Mouse (Mus musculus): ENCODE data around the gene Lrch1. TPM values are rescaled to one million over a fixed set of nuclear protein-coding genes. Genes with fewer than 3 reads are reported as not detected.

Lrch1 gene
- total RNA-seq, 2 experiments from 2014 or later: 16.8 to 17.9 TPM

DNA sequence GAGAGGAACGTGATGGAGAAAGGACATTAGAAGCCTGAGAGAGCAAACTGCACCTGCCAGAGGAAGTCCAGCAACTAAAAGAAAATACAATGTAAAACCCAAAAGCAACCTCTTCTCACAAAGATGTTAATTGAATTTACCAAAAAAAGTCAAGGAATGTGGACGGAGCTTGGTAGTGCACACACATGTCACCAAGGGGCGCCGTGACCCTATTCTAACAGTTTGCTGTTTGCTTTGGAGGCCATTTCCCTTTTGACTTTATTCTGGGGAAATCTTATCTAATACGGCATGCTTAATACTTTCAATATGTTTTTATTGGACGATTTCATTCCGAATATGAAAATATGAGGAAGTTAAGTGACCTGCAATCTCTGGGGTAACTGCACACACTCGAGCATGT, 158.9 kb downstream of the Lrch1 start:
- intact Hi-C loops (cut with DNase I): no loop called here
- DNase-seq (ENCODE audit: low spot score): no peak

- intact Hi-C loops (cut with DNase I): no loop called here
- no peak for DNase-seq (ENCODE audit: low spot score)
These were observed 160.0 kb downstream of the Lrch1 start for GRCm38 (mm10) chr14:74787717-74788116.

GRCm38 (mm10) chr14:74784243-74784934, 163.3 kb downstream of the Lrch1 start:
- no peak for DNase-seq (ENCODE audit: low spot score)
- intact Hi-C loops (cut with DNase I): no loop called here

DNA sequence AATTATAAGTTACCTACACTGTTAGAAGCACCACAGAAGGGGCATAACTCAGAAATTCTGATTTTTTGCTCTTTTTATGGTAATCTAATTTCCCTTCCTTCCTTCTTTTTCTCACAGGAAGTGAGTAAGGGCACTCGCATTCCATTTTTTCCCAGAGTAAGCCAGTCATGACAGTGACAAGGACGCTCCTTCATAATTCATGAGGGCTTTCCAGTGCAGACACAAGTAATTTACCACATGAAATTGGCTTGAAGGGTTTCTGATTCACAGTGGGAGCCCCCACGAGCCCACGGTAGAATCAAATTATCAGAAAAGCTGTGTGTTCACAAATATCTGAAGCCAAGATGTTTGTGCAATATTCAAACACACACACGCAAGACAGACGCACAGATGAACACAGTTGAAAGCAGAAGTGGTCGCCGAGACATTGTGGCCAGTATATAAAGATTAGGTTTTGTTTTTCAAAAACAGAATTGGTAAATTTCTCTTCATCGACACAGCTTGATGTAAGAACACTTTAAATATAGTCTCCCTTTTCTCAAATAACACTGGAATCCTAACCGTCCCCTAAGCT, 173.5 kb downstream of the Lrch1 start:
- DNase-seq (ENCODE audit: low spot score): no peak
- intact Hi-C loops (cut with DNase I): no loop called here

- intact Hi-C loops (cut with DNase I): no loop called here
These were observed 179.8 kb downstream of the Lrch1 start for GRCm38 (mm10) chr14:74767892-74768291.

DNA sequence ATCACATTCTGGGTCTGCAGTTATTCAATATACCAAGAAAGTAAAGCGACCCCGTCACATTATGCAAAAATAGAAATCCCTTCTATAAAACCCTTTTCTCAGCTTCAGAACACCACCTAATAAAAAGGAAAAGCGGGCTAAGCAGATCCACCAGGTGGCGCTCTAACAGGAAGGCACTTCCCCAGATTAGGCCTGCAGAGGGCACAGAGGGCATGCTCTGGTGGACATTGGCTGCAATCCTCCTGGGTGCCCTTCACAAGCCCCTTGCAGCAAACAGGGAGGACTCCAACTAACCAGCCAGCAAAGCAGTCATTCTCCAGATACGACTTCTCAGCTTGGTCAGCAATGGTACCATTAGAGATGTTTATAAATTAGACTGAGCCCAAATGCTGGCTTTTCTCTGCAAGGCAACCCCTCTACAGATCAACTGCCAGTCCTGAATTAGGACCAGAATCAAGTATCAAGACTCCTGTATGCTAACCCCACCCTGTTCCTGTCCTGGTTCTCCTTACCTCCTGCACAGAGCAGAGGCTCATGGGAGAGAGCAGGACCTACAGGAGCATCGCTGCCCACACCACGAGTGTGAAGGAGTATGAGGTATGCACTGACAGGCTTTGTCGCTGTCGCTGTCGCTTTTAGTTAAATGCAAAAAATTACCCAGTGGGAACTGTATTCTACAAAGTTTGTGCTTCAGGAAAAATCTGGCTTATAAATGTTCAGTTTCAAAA, 183.3 kb downstream of the Lrch1 start:
- DNase-seq (ENCODE audit: low spot score): peak; percentile 16
- intact Hi-C loops (cut with DNase I): loop anchor here (1.0 kb wide), 2 partner anchors 185 to 226 kb away; no protein-coding TSS in a partner anchor

More at GRCm38 (mm10) chr14:74767892-74768291, 179.8 kb downstream of the Lrch1 start:
- DNase-seq (ENCODE audit: low spot score): no peak

- no peak for DNase-seq (ENCODE audit: low spot score)
- intact Hi-C loops (cut with DNase I): no loop called here
These were observed 210.8 kb downstream of the Lrch1 start for GRCm38 (mm10) chr14:74736850-74737249.

DNA sequence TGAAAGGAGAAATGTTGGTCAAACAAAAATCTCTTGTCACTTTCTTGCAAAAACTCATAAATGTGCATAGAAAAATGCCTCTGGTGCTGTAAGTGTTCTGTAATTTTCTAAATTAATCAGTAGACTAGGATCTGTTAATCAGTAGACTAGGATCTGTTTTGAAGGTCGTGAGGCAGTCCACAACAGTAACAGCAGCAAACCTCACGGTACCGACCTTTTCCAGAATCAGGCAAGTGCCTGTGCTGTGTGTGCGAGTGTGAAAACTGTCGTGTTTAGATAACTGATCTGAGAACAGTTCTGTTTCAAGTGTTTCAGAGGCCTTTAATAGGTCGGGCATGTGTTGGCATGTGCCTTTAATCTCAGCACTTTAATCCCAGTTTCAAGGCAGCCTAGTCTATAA, 212.2 kb downstream of the Lrch1 start:
- intact Hi-C loops (cut with DNase I): no loop called here
- no peak for DNase-seq (ENCODE audit: low spot score)

- intact Hi-C loops (cut with DNase I): no loop called here
- DNase-seq (ENCODE audit: low spot score): no peak
These were observed 214.3 kb downstream of the Lrch1 start for GRCm38 (mm10) chr14:74733397-74733796.

GRCm38 (mm10) chr14:74732079-74732783, 215.4 kb downstream of the Lrch1 start, which contains the start of gene Esd:
Esd (plus strand) TSS chr14:74732297.
- intact Hi-C loops (cut with DNase I): no loop called here
- DNase-seq (ENCODE audit: low spot score): peak; percentile 89

DNA sequence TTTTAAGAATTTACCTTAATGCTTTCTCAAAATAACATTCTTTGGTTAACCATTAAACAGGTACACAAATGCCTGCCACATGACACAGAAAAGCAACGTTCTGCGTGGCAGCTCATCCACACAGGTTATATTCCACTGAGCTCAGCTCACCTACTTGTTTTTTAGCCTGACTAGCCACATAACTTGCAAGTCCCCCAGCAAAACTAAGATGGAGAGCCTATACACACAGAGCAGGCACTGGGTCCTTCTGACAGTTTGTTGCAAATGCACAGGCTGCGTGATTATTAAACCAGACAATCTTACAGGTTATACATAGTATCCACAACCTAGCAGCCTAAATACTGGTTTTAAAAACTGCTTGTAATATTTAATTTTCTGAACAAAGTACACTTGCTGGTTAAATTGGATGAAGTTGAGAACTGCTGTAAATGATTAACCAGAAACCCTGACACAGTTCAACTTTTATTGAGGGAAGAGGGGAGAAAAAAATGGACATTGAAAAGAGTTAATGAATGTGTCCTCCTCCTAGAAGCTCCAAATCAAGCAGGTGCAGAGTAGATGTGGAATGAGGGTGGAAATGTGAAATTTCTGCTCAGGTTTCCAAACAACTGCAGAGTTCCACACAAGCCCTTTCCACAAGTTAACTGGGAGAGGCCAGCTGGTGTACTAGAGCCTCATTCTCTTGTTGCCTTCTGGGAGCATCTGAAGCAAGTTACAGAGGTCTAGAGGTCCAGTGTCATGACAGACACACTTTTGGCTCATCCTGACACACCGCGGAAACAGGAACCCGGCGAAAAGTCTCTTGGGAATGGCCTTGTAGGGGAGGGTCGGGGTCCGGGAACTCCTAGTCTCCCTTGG, 216.2 kb downstream of the Lrch1 start:
- DNase-seq (ENCODE audit: low spot score): no peak
- intact Hi-C loops (cut with DNase I): no loop called here

- intact Hi-C loops (cut with DNase I): loop anchor here (2.0 kb wide), 1 partner anchor 19 kb away; no protein-coding TSS in a partner anchor
- no peak for DNase-seq (ENCODE audit: low spot score)
These were observed 224.1 kb downstream of the Lrch1 start for GRCm38 (mm10) chr14:74723541-74723940.

- DNase-seq (ENCODE audit: low spot score): no peak
These were observed 238.6 kb downstream of the Lrch1 start for GRCm38 (mm10) chr14:74709054-74709453.

More at GRCm38 (mm10) chr14:74709054-74709453, 238.6 kb downstream of the Lrch1 start:
- intact Hi-C loops (cut with DNase I): loop anchor here (2.0 to 5.0 kb wide), 2 partner anchors 62 to 932 kb away; no protein-coding TSS in a partner anchor

Other genes starting within 250 kb of the Lrch1 start
- gene Esd, start 215.6 kb downstream of the Lrch1 start, total RNA-seq (2021): 100 to 1,000 TPM; 122 to 131 TPM
- gene Rubcnl, start 68.2 kb upstream of the Lrch1 start, total RNA-seq (2021): 1 to 10 TPM in 1 of 2 experiments, under 1 TPM in 1; 0.49 to 1.1 TPM
- gene Lrrc63, start 183.0 kb upstream of the Lrch1 start, total RNA-seq (2021): not detected
- gene Lcp1, start 183.2 kb upstream of the Lrch1 start, total RNA-seq (2021): 10 to 100 TPM; 12.9 to 13.0 TPM

Measured in heart, postnatal 25 days (tissue).